Mouse (Mus musculus) hindbrain, embryonic 16.5 days (tissue): ENCODE measurements around the gene Pde6d. TPM values are rescaled to one million over a fixed set of nuclear protein-coding genes. Genes with fewer than 3 reads are reported as not detected.

Experiments used
- ATAC-seq: fragments of 200-750 bp; cut with Nextera tagmentation; 2 replicates; pipeline ENCODE4 v1.8.0; 2017; ENCODE audit warnings: moderate TSS enrichment, moderate library complexity
- H3K27ac ChIP-seq: fragments of 300-500 bp; sonication (generic); 2 replicates; pipeline ENCODE4 v1.5.1; 2014; ENCODE audit warnings: low read depth, mild to moderate bottlenecking, control low read depth, low read length, moderate library complexity
- H3K27me3 ChIP-seq: fragments of 300-500 bp; sonication (generic); replicated peaks from 2 replicates; pipeline ENCODE4 v1.6.1; 2014; ENCODE audit warnings: low read length; ENCODE audit not compliant: control insufficient read depth, insufficient read depth
- H3K36me3 ChIP-seq: fragments of 300-500 bp; sonication (generic); 2 replicates; pipeline ENCODE4 v1.6.1; 2014; ENCODE audit warnings: mild to moderate bottlenecking, low read length, moderate library complexity, mixed read lengths; ENCODE audit not compliant: control insufficient read depth, insufficient read depth
- H3K4me1 ChIP-seq: fragments of 300-500 bp; sonication (generic); 2 replicates; pipeline ENCODE4 v1.6.1; 2014; ENCODE audit warnings: low read depth, low read length; ENCODE audit not compliant: control insufficient read depth, insufficient read depth
- H3K4me2 ChIP-seq: fragments of 300-500 bp; sonication (generic); 2 replicates; pipeline ENCODE4 v1.6.1; 2014; ENCODE audit warnings: mild to moderate bottlenecking, low read length, control low read depth, moderate library complexity
- H3K4me3 ChIP-seq: fragments of 300-500 bp; sonication (generic); 2 replicates; pipeline ENCODE4 v1.5.1; 2014; ENCODE audit warnings: mild to moderate bottlenecking, low read length, control low read depth, moderate library complexity
- H3K9ac ChIP-seq: fragments of 300-500 bp; sonication (generic); 2 replicates; pipeline ENCODE4 v1.6.1; 2014; ENCODE audit warnings: low read depth, mild to moderate bottlenecking, control low read depth, low read length, moderate library complexity
- H3K9me3 ChIP-seq: fragments of 300-500 bp; sonication (generic); 2 replicates; pipeline ENCODE4 v1.6.1; 2014; ENCODE audit warnings: mild to moderate bottlenecking, low read length, moderate library complexity; ENCODE audit not compliant: control insufficient read depth
- WGBS: fragments of 180-500 bp; shearing (Covaris S2); extraction: QIAGEN DNeasy Blood & Tissue Kit; methylation state at CpG from one replicate; pipeline ENCODE4 v1.1.7; 2014; 5-methylcytosine and 5-hydroxymethylcytosine counted together
- polyA plus RNA-seq: library from polyadenylated mRNA; unstranded; fragments of >200 nt; fragmentation: Nextera tagmentation; extraction: Ambion mirVana; gene quantifications from 2 replicates; pipeline ENCODE4 v1.2.1, GENCODE M21; 2015

The Pde6d gene
- polyA plus RNA-seq, 1 experiment from 2014 or later, result 113 TPM

DNA sequence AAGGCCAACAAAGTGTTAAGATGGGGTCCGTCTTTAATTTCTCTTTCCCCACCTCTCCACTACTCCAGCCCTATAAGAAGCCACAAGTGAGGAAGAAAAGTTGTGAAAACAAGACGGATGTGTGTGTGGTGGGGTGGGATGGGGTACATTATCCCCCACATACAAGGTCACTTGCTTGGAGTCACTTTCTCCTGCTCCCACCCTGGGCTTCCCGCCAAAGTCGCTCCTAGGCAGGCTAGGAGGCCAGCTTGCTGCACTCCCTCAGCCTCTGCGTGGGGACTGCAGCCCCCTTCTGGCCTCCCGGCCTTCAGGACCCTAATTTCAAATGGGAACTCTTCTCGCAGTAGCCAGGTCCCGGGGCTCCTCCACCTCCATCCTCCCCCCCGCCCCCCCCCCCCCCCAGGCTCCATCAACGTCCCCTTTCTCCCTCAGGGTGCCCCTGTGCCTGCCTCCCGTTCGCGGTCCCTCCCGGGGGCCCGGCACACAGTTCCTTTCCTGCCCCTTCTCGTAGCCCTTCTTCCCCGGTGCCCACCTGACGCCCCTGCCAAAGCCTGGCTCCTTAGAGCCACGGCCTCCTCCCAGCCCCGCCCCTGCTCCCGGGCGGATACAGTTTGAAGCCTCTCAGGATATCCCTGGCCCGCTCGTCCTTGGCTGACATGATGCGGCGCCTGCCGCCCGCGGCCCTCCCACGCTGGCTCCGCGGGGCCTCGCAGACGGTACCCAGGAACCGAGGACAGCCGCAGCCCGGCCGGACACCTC lies 558 bp downstream of the Pde6d start:
- Histone ChIP-seq H3K27me3 (no peaks in the 10 kb centered on the region), H3K4me2 (peak overlapping the region; percentile 83), H3K4me1 (peaks cover 15% of the 10 kb centered on the region), H3K4me3 (peak overlapping the region; percentile 92), H3K27ac (peak overlapping the region; percentile 85), H3K9ac (peak overlapping the region; percentile 89), H3K36me3 (no peaks in the 10 kb centered on the region), H3K9me3 (no peaks in the 10 kb centered on the region)
- 1% methylated on average over 34 of the region's 38 CpGs for WGBS
- peak; percentile 78 for ATAC-seq

DNA sequence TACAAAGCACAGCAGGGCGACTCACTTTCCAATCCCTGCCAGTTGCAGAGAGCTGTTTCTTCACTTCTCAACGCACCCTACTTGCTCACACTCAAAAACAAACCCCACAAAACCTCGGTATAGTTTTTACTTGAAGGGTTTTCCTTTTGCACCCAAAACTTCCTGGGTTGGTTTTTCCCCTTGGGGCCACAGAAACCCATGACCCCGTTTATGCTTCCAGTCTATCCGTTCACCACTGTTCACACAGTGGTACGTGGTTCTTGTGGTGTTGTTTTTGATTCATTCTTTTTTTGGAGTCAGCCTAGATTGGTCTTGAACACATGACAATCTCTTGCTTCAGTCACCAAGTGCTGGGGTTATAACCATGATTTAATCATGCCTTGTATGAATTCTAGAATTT lies 2.0 kb downstream of the Pde6d start:
- 88% methylated on average over 6 of the region's 6 CpGs for WGBS
- Histone ChIP-seq H3K36me3 (no peaks in the 10 kb centered on the region), H3K27me3 (no peaks in the 10 kb centered on the region), H3K9ac (no peak overlapping the region), H3K9me3 (no peaks in the 10 kb centered on the region), H3K4me3 (no peak overlapping the region), H3K27ac (no peak overlapping the region), H3K4me1 (peaks cover 11% of the 10 kb centered on the region), H3K4me2 (no peak overlapping the region)
- ATAC-seq, result no peak

DNA sequence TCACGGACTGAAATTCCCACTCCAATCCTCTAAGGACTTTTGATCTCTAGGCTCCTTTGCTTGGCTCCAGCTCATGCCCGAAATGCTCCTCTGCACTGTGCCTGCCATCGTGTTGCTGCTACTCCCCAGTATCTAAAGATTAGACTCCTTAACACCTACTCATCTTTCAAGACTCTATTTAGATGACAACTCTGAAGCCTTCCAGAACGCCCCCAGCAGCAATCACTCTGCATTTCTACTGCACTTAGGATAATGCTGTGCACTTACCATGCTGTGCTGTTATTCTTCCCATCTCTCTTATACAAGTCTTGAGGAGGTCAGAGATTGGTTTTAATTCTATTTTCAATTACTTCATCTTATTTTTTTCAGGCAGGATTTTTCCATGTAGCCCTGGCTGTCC lies 10.5 kb downstream of the Pde6d start:
- Histone ChIP-seq H3K4me3 (no peak overlapping the region), H3K36me3 (no peaks in the 10 kb centered on the region), H3K4me2 (no peak overlapping the region), H3K4me1 (no peaks in the 10 kb centered on the region), H3K9ac (no peak overlapping the region), H3K27me3 (no peaks in the 10 kb centered on the region), H3K9me3 (no peaks in the 10 kb centered on the region), H3K27ac (no peak overlapping the region)
- no peak for ATAC-seq
- WGBS, result 83% methylated on average over 4 of the region's 4 CpGs

DNA sequence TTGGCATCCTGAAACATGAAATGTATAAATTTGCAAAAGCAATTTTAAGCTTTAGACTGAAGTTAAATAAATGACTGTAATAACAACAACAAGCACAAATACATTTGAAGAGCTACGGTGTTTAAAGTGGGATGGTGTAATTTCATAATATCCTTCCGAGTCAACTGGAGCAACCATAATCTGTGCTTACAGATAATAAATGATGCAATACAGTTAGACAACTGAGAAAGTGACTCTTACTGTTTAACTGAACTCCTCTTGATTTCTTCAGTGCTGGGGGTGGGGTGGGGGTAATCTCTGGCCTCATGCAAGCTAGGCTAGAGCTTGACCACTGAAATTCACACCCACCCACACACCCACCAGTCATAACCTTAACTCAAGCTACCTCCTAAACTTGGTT lies 11.0 kb downstream of the Pde6d start:
- no peak overlapping the region for H3K4me3 ChIP-seq
- H3K4me2 ChIP-seq, result no peak overlapping the region
- no peaks in the 10 kb centered on the region for H3K9me3 ChIP-seq
- no peak overlapping the region for H3K9ac ChIP-seq
- no peaks in the 10 kb centered on the region for H3K4me1 ChIP-seq
- 95% methylated on average over 2 of the region's 2 CpGs for WGBS
- no peak for ATAC-seq
- no peaks in the 10 kb centered on the region for H3K36me3 ChIP-seq
- no peaks in the 10 kb centered on the region for H3K27me3 ChIP-seq
- H3K27ac ChIP-seq, result no peak overlapping the region

DNA sequence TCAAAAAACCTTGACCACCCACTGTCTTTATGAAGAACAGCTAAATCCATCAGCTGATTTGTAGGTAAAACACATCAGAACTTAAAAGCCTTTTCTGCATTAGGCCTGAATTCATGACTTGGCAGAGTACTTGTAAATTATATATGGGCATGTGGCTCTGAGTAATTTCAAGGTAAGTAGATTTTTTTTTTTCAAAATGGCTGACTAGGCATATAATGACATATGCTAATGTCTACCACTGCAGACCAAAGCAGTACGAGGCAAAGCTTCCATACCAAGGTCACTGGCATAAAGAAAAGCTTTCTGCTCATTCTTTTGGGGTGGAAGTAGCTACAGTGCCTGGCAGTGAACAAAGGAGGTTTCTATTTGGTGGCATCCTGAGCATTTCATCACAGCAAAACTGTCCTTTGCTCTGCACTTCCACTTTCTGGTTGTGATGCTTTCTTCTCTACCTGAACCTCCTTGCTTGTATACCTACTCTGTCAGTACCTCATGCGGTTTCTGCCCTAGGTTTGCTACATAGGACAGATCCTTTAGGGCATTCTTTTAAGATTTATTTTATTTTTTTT lies 13.1 kb downstream of the Pde6d start:
- no peak for ATAC-seq
- no peaks in the 10 kb centered on the region for H3K9me3 ChIP-seq
- no peak overlapping the region for H3K27ac ChIP-seq
- H3K36me3 ChIP-seq, result peaks cover under 1% of the 10 kb centered on the region; the same call in 1 of the 2 replicates
- no peak overlapping the region for H3K4me3 ChIP-seq
- 79% methylated on average over 2 of the region's 2 CpGs for WGBS
- H3K27me3 ChIP-seq, result no peaks in the 10 kb centered on the region
- H3K4me2 ChIP-seq, result no peak overlapping the region
- H3K9ac ChIP-seq, result no peak overlapping the region
- H3K4me1 ChIP-seq, result no peaks in the 10 kb centered on the region

DNA sequence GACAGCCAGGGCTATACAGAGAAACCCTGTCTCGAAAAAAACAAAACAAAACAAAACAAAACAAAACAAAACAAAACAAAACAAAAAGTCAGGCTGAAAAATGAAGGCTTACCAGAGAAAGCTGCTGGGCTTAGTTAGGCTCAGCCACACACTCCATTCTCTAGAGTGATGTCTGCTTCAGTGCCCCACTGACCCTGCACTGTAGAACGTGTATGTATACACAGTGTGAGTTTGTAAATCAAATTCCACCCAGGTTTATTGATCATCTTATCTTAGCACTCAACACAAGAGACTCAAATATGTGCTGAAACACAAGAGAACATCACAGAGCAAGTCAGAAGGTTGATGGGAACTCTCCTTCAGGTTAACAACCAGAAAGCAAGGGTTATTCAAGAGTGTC lies 14.0 kb downstream of the Pde6d start:
- no peak for ATAC-seq
- Histone ChIP-seq H3K4me1 (no peaks in the 10 kb centered on the region), H3K4me3 (no peak overlapping the region), H3K9me3 (no peaks in the 10 kb centered on the region), H3K9ac (no peak overlapping the region), H3K36me3 (peaks cover 8% of the 10 kb centered on the region), H3K27ac (no peak overlapping the region), H3K27me3 (no peaks in the 10 kb centered on the region), H3K4me2 (no peak overlapping the region)
- 77% methylated on average over 2 of the region's 2 CpGs for WGBS

DNA sequence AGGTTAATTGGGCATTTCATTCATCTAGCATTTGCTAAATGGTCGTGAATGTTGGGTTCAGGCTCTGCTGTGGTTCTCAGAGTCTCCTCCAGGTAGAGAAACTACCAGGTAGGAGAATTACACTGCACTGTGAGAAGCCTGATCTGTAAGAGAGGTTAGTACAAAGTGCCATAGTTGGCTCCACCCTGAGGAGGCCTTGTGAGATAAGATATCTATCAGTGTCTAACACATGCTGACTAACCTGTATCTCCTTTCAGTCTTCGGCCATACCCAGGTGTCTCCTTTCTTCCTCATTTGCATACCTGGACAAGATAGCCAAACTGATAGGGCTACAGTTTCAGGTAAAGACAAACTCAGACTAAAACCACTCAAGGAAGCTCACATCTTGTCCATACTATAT lies 19.8 kb downstream of the Pde6d start:
- no peaks in the 10 kb centered on the region for H3K27me3 ChIP-seq
- no peak overlapping the region for H3K9ac ChIP-seq
- H3K4me3 ChIP-seq, result no peak overlapping the region
- no peaks in the 10 kb centered on the region for H3K4me1 ChIP-seq
- H3K9me3 ChIP-seq, result no peaks in the 10 kb centered on the region
- ATAC-seq, result no peak
- WGBS, result 90% methylated on average over 2 of the region's 2 CpGs
- no peak overlapping the region for H3K27ac ChIP-seq
- H3K36me3 ChIP-seq, result peaks cover 14% of the 10 kb centered on the region
- H3K4me2 ChIP-seq, result no peak overlapping the region

DNA sequence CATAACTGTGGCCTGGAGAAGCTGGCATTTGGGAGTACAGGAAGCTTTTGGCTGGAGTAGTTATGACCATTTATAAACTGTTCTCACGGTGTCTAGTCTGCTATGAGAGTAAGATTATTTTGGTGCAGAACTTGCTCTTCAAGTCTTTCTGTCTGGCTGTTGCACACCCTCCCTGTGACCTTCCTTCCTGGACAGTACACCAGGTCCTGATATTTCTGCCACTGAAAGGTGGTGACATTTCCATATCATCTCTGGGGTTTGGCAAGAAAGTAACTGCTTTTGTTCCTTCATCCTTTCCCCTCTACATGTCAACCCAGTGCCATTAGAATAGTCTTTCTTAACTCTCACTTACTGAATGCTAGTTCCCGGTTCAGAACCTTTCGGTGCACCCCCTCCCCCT lies 23.2 kb downstream of the Pde6d start:
- Histone ChIP-seq H3K4me2 (no peak overlapping the region), H3K4me1 (no peaks in the 10 kb centered on the region), H3K9ac (no peak overlapping the region), H3K27me3 (no peaks in the 10 kb centered on the region), H3K27ac (no peak overlapping the region), H3K9me3 (no peaks in the 10 kb centered on the region), H3K4me3 (no peak overlapping the region), H3K36me3 (peaks cover 12% of the 10 kb centered on the region)
- WGBS, result 87% methylated on average over 3 of the region's 3 CpGs
- ATAC-seq, result no peak

DNA sequence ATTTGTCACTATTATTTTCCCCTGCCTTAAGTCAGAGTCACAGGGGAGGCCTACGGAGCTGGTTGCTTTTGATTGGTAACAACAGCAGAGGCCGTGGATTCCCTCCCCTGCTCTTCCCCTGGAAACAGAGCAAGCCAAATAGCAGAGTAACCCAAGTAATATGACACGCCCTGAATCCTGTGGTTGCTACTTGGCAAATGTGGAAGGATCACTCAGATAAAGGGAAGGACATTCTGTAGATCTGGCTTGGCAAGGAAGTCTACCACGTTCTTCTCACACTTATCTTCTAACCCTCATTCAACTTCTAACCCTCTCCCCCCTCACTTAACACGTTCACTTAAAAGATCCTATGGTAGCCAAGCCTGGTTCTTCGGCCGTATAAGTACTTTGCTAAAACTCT lies 24.6 kb downstream of the Pde6d start:
- Histone ChIP-seq H3K9me3 (no peaks in the 10 kb centered on the region), H3K4me2 (no peak overlapping the region), H3K4me3 (no peak overlapping the region), H3K9ac (no peak overlapping the region), H3K4me1 (no peaks in the 10 kb centered on the region), H3K27ac (no peak overlapping the region), H3K36me3 (peaks cover 6% of the 10 kb centered on the region; the same call in 1 of the 2 replicates), H3K27me3 (no peaks in the 10 kb centered on the region)
- ATAC-seq, result no peak
- 83% methylated on average over 7 of the region's 7 CpGs for WGBS
